Mouse (Mus musculus) hindbrain, embryonic 14.5 days (tissue): Measurements from ENCODE around the gene Akirin2. TPM values are rescaled to one million over a fixed set of nuclear protein-coding genes. Genes with fewer than 3 reads are reported as not detected.
A peak's percentile ranks its signal among the peaks of the same experiment; 100 is the strongest.

Experiments
- ATAC-seq: fragments of 200-750 bp; cut with Nextera tagmentation; 2 replicates; pipeline ENCODE4 v1.8.0; 2017; ENCODE audit warnings: moderate number of reproducible peaks, mild to moderate bottlenecking, moderate TSS enrichment, moderate library complexity; ENCODE audit not compliant: low FRiP score
- DNase-seq: peaks from one replicate; pipeline ENCODE4 v3.0.0-alpha.2; 2015; ENCODE audit warnings: low spot score
- H3K27ac ChIP-seq: fragments of 300-500 bp; sonication (generic); 2 replicates; pipeline ENCODE4 v1.5.1; 2014; ENCODE audit warnings: mild to moderate bottlenecking, moderate library complexity
- H3K27me3 ChIP-seq: fragments of 300-500 bp; sonication (generic); 2 replicates; pipeline ENCODE4 v1.6.1; 2014; ENCODE audit warnings: mild to moderate bottlenecking, low read length, mixed read lengths; ENCODE audit not compliant: control insufficient read depth, insufficient read depth
- H3K36me3 ChIP-seq: fragments of 300-500 bp; sonication (generic); replicated peaks from 2 replicates; pipeline ENCODE4 v1.6.1; 2014; ENCODE audit not compliant: control insufficient read depth, insufficient read depth
- H3K4me1 ChIP-seq: fragments of 300-500 bp; sonication (generic); replicated peaks from 2 replicates; pipeline ENCODE4 v1.6.1; 2014; ENCODE audit warnings: antibody characterized with exemption, low read length, mixed read lengths; ENCODE audit not compliant: control insufficient read depth, insufficient read depth
- H3K4me2 ChIP-seq: fragments of 300-500 bp; sonication (generic); replicated peaks from 2 replicates; pipeline ENCODE4 v1.6.1; 2014; ENCODE audit warnings: mild to moderate bottlenecking, moderate library complexity
- H3K4me3 ChIP-seq: fragments of 300-500 bp; sonication (generic); replicated peaks from 2 replicates; pipeline ENCODE4 v1.5.1; 2014; ENCODE audit warnings: mild to moderate bottlenecking, low read length
- H3K9ac ChIP-seq: fragments of 300-500 bp; sonication (generic); 2 replicates; pipeline ENCODE4 v1.6.1; 2014
- H3K9me3 ChIP-seq: fragments of 300-500 bp; sonication (generic); 2 replicates; pipeline ENCODE4 v1.6.1; 2016; ENCODE audit warnings: low read length; ENCODE audit not compliant: control insufficient read depth
- WGBS: fragments of 180-500 bp; shearing (Covaris S2); extraction: QIAGEN DNeasy Blood & Tissue Kit; methylation state at CpG from one replicate; pipeline ENCODE4 v1.1.7; 2014; 5-methylcytosine and 5-hydroxymethylcytosine counted together
- polyA plus RNA-seq: library from polyadenylated mRNA; unstranded; fragments of >200 nt; fragmentation: Nextera tagmentation; extraction: Ambion mirVana; gene quantifications from 2 replicates; pipeline ENCODE4 v1.2.1, GENCODE M21; 2014

Gene Akirin2
- polyA plus RNA-seq, result 92.5 and 93.7 TPM in 2 replicates

DNA sequence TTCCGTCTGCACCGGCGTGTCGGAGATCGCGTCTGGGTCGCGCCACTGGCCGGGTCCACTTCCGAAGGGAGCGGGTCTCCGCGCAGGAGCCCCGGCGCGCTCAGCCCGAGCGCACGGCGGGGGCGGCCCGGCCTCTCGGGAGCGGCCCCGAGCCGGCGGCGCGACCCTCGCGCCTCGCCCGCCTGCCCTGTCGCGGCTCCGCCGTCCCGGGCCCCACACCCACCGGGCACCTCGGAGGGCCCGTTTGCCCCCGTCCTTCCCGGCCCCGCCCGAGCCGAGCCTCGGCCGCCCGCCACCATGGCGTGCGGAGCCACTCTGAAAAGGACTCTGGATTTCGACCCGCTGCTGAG is at the start of gene Akirin2:
Gene Akirin2, plus strand, starts transcription at position 190 of the 350 bp plus-strand sequence.
- WGBS, result under 1% methylated on average over 51 of the region's 53 CpGs
- DNase-seq (no peak), ATAC-seq (no peak; the same call in 1 of the 2 replicates)
- peak within 1 kb of the TSS; percentile 99 for H3K9ac ChIP-seq
- no peaks in the 10 kb centered on the region for H3K27me3 ChIP-seq
- H3K4me2 ChIP-seq, result peak within 1 kb of the TSS; percentile 94
- peak within 1 kb of the TSS; percentile 94 for H3K4me3 ChIP-seq
- no peaks in the 10 kb centered on the region for H3K36me3 ChIP-seq
- H3K9me3 ChIP-seq, result no peaks in the 10 kb centered on the region
- H3K4me1 ChIP-seq, result peaks cover 30% of the 10 kb centered on the region
- peak within 1 kb of the TSS; percentile 95 for H3K27ac ChIP-seq

DNA sequence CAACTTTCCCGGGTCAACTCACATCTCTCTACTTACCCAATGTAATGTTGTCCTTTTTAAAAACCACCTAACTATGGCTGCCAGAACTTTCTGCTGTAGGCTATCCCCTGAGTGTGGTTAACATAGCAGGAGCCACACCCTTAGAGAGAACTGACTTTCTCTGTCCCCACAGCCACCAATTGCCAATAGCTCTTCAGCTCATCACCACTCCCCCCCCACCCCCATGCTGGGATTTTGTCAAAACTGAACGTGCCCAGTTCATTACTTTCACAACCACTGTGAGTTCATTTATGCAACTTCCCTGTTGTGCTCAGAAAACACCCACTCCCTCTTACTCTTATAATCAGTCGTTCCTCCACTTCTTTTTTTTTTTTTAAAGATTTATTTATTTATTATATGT is 40.4 kb upstream of the Akirin2 start:
- Histone ChIP-seq H3K36me3 (no peaks in the 10 kb centered on the region), H3K9ac (no peak overlapping the region), H3K9me3 (no peaks in the 10 kb centered on the region), H3K27ac (no peak overlapping the region), H3K4me2 (no peak overlapping the region), H3K27me3 (no peaks in the 10 kb centered on the region), H3K4me3 (no peak overlapping the region), H3K4me1 (no peaks in the 10 kb centered on the region)
- DNase-seq (no peak), ATAC-seq (no peak)
- WGBS, result 88% methylated on average over 3 of the region's 3 CpGs

DNA sequence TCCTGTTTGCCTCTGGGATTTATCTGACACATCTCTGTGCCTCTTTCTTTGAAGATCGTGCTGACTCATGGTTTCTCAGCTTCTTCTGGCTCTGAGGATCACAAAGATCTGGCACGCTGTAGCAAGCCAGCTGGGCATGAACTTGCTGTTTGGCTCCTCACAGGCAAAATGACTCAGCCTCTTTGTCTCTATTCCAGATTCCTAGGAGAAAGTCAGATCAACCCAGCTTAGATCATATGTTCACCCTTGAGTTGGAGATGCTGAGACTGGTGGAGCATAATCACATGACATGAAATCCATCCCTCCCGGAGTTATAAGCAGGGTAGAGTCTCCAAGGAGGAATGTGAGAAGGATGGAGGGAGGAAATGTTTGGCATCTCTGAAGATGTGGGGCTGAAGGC is 27.9 kb upstream of the Akirin2 start:
- Histone ChIP-seq H3K4me3 (no peak overlapping the region), H3K9ac (no peak overlapping the region), H3K4me2 (no peak overlapping the region), H3K4me1 (no peaks in the 10 kb centered on the region), H3K27me3 (no peaks in the 10 kb centered on the region), H3K9me3 (no peaks in the 10 kb centered on the region), H3K36me3 (no peaks in the 10 kb centered on the region), H3K27ac (no peak overlapping the region)
- DNase-seq (no peak), ATAC-seq (no peak)
- 85% methylated on average over 3 of the region's 3 CpGs for WGBS

GRCm38 (mm10) chr4:34523586-34523985 is 27.2 kb upstream of the Akirin2 start:
- ATAC-seq (no peak), DNase-seq (no peak)
- Histone ChIP-seq H3K4me3 (no peak overlapping the region), H3K27ac (no peak overlapping the region), H3K9me3 (no peaks in the 10 kb centered on the region), H3K36me3 (no peaks in the 10 kb centered on the region), H3K4me2 (no peak overlapping the region), H3K27me3 (no peaks in the 10 kb centered on the region), H3K4me1 (no peaks in the 10 kb centered on the region), H3K9ac (no peak overlapping the region)
- WGBS, result 89% methylated on average over 4 of the region's 4 CpGs

DNA sequence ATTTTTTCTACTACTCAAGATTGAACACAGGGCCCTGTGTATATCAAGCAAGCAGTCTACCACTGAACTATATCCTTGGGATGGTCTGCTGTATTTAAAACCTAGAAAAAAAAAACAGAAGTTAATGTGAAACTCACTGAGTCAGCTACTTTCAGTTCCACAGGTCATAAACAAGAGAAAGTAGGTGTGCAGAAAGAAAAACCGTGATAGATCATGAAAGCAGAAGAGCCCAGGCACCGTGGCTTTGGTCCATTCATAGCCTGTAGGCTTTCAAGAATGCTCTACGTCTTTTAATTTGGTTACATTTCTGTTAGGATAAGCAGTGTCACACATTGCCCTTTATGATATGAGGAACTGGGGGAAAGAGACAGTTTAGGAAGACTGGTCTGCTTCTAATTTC is 24.0 kb upstream of the Akirin2 start:
- Histone ChIP-seq H3K4me3 (no peak overlapping the region), H3K4me1 (no peaks in the 10 kb centered on the region), H3K36me3 (no peaks in the 10 kb centered on the region), H3K27me3 (no peaks in the 10 kb centered on the region), H3K27ac (no peak overlapping the region), H3K9me3 (no peaks in the 10 kb centered on the region), H3K9ac (no peak overlapping the region), H3K4me2 (no peak overlapping the region)
- no peak for ATAC-seq
- WGBS, result 90% methylated on average over 3 of the region's 3 CpGs
- no peak for DNase-seq

GRCm38 (mm10) chr4:34528430-34529100 is 22.2 kb upstream of the Akirin2 start:
- no peak overlapping the region for H3K27ac ChIP-seq
- no peak overlapping the region for H3K9ac ChIP-seq
- no peaks in the 10 kb centered on the region for H3K36me3 ChIP-seq
- DNase-seq (no peak), ATAC-seq (no peak)
- H3K4me1 ChIP-seq, result no peaks in the 10 kb centered on the region
- no peaks in the 10 kb centered on the region for H3K9me3 ChIP-seq
- H3K4me2 ChIP-seq, result no peak overlapping the region
- H3K27me3 ChIP-seq, result no peaks in the 10 kb centered on the region
- no peak overlapping the region for H3K4me3 ChIP-seq
- WGBS, result 88% methylated on average over 1 of the region's 1 CpGs

GRCm38 (mm10) chr4:34529379-34529778 is 21.4 kb upstream of the Akirin2 start:
- Histone ChIP-seq H3K4me3 (no peak overlapping the region), H3K4me1 (no peaks in the 10 kb centered on the region), H3K9me3 (no peaks in the 10 kb centered on the region), H3K36me3 (no peaks in the 10 kb centered on the region), H3K4me2 (no peak overlapping the region), H3K27ac (no peak overlapping the region), H3K9ac (no peak overlapping the region), H3K27me3 (no peaks in the 10 kb centered on the region)
- DNase-seq, result no peak
- no peak for ATAC-seq
- WGBS, result 58% methylated on average over 4 of the region's 4 CpGs

GRCm38 (mm10) chr4:34529941-34530340 is 20.8 kb upstream of the Akirin2 start:
- H3K4me3 ChIP-seq, result no peak overlapping the region
- H3K27ac ChIP-seq, result no peak overlapping the region
- no peak for ATAC-seq
- no peaks in the 10 kb centered on the region for H3K9me3 ChIP-seq
- WGBS, result 74% methylated on average over 6 of the region's 6 CpGs
- DNase-seq, result no peak
- no peak overlapping the region for H3K4me2 ChIP-seq
- no peaks in the 10 kb centered on the region for H3K36me3 ChIP-seq
- no peak overlapping the region for H3K9ac ChIP-seq
- H3K4me1 ChIP-seq, result no peaks in the 10 kb centered on the region
- no peaks in the 10 kb centered on the region for H3K27me3 ChIP-seq

DNA sequence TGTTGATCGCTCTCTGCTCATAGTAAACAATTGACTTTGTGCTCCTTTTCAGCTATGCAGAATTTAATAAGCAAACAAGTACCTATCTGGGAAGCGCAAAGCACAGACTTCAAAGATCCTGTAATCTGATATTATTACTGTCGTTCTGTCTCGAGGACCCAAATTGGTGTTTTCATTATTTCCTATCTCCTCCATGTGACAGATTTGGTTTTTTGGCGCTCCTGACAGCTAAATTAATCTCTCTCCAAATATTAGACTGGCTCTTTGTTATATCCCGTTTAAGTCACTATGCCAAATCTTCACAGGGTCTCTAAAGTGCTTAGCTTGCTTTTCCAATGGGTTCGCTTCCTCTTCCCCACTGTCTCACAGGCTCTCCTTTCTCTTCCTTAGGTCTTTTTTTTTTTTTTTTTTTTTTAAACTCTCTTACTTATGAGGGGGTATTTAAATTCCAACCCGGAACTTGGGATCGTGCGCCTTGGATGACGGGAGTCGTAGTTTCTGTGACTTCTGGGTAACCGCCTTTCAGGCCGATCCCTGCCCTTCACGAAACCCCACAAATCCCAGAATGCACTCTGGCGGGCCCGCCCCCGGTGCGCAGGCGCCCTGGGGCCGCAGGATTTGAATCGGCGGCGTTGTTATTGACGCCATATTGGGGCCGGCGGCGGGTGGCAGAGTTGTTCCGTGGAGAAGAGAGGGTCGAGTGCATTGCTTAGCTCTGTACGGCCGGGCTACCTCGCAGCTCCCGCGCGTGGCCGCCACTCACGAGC is 573 bp upstream of the Akirin2 start:
- peak; percentile 96 for ATAC-seq
- peak overlapping the region; percentile 99 for H3K9ac ChIP-seq

More for the DNA sequence above, 573 bp upstream of the Akirin2 start:
- WGBS, result 3% methylated on average over 38 of the region's 38 CpGs
- H3K36me3 ChIP-seq, result no peaks in the 10 kb centered on the region
- peaks cover 24% of the 10 kb centered on the region for H3K4me1 ChIP-seq
- DNase-seq, result peak; percentile 98
- peak overlapping the region; percentile 95 for H3K27ac ChIP-seq
- H3K27me3 ChIP-seq, result no peaks in the 10 kb centered on the region
- peak overlapping the region; percentile 94 for H3K4me2 ChIP-seq
- peak overlapping the region; percentile 94 for H3K4me3 ChIP-seq
- no peaks in the 10 kb centered on the region for H3K9me3 ChIP-seq
